Mouse (Mus musculus) mature B cell (primary cell): Measurements from ENCODE around the gene Rgs6.

Experiments
- in situ Hi-C: fragments of 300-500 bp; cut with MboI; formaldehyde crosslinking; loops from 2 replicates; pipeline ENCODE4 v1.14.3; 2019

The Rgs6 gene

DNA sequence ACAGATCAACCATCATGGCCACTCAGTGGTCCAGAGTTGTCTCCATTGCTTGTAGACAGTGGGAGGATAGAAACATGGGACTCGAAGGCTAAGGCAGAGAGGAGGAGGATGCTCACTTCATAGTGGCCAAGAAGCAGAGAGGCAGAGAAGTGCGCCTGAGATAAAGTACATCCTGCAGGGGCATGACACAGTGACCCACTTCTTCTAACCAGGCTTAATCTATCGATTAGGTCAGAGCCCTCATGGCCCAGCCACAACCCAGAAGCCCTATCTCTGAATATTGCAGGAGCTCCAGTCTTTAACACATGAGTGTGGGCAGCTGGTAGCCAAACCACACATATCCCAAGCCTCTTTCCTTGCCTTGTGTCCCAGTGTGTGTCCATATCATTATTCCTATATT lies 385.7 kb downstream of the Rgs6 start:
- in situ Hi-C loops = no loop called here

DNA sequence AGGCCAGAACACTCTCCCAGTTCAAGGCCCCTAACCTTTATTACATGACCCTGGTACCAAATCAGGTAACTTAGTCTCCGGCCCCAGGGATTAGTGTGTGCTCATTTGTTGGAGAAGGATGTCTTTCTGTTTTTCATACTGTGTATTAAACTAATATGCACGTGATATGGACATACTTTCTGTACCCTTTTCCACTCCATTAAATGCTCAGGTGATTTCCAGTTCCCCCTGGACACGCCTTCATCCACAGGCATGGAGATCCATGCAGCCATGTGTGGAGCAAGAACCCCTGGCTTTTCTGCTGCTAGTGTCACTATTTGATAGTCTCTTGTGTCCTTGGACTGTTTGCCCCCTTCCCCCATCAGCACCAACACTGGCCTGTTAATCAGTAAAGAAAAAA lies 390.2 kb downstream of the Rgs6 start:
- in situ Hi-C loops = no loop called here

DNA sequence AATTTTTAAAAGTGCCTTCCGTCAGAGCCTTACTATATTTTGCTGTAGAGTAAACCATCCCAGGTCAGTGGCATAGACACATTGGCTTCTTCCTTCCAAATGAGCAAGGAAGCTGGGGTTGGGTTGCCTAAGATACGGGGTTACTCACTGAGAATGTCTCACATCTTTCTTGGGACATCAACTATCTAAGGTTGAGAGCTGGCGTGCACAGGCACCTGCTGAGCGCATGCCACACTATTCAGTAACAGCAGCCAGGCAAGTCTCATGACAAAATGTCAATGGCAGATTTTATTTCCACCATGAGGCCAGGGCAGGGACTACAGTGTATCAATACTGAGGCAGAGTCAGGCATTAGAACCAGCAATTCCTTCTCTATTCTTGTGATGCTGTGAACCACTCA lies 394.6 kb downstream of the Rgs6 start:
- in situ Hi-C loops = no loop called here

DNA sequence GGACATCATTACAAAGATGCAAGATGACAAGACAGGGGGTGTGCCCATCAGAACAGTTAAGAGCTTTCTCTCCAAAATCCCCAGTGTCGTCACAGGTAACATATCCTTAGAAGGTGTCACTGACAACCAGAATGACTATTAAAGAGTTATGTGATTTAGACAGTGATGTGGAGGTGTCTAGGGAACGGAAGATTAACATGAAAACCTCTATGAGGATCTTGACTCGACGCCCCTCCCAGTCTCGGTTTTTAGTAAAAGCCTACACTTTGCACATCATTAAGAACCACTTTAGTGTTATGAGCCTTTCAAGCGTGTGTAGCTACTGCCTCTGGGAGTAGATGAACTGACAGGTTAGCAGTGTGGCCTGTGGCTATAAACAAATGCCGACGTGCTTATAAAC lies 397.2 kb downstream of the Rgs6 start:
- in situ Hi-C loops = no loop called here

DNA sequence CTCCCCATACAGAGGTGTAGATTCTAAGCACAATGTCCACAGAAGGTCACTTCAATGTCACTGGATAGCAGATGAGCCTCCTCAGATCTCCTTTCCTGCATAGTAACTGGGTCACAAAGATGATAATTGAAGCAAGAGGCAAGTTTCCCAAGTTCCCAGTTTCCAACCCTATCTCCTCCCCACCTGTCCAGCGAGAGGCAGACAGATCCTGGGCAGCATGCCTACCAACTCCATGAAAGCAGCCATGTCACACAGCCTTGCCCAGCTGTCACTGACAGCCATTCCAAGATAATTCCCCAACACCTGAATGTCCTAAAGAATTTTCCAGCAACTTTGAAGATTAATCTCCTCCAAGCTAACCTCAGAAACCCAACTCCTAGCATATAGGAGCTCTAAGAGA lies 399.6 kb downstream of the Rgs6 start:
- in situ Hi-C loops = no loop called here

DNA sequence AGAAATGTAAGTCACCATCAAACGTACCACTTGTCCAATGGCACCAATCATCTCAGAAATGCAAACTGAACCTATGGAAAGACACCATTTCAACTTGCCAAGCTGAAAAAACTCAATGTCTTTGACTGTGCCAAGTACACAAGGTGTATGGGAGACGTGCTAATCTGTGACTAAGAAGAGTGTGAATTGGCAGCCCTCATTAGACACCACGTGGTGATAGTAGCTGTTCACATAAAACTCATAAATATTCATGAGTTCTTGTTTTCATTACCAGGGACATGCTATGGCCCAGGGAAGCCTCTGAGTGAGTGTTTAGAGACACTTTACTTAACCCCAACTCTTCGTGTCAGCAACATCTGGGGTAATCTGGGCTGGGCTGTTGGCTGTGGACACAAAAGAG lies 405.8 kb downstream of the Rgs6 start:
- in situ Hi-C loops = no loop called here

DNA sequence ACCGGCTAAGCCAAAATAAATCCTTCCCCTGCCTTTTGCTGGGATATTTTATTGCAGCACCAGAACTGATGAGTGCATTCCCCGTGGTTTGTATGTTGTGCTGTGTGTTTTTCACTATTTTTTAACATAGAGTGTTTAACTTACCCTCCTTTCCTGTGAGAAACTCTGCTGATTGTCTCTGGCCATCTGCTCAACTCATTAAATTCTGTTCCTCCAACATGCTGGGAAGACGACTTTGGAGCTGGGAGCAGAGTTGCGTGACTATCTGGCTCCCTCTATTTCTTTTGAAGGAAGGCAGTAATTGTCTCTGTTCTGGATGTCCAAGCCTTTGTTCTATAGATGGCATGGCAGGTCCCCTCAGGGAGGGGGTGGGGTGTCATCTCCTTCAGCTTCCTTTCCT lies 408.7 kb downstream of the Rgs6 start:
- in situ Hi-C loops = no loop called here

DNA sequence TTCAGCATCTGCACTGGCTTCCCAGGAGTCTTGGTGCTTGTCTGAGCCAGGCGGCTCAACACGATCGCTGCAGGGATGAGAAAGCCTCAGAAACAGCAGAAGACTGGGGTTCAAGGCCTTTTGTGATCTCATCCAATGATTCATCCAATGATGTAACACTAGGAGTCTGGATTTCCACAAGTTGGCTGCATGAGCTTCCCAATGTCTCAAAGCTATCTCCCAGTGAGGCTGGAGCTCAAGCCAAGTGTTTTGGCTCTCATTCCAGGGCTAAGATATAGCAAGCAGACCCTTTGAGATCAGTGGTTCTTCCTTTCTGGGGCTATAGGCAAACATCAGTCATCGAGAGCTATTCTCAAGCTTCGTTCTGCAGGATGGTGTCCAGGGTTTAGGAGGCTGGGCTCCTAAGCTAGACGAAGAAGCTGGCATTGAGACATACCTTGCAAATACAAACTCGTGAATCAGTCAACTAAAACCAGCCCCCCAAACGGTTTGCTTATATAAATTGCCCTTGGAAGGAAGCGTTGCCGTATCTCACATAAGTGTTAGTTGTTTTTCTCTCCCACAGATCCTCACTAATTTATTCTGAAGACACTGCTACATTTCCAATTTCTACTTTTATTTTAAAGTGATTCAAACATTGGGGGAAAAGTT lies 410.7 kb downstream of the Rgs6 start:
- in situ Hi-C loops = no loop called here

DNA sequence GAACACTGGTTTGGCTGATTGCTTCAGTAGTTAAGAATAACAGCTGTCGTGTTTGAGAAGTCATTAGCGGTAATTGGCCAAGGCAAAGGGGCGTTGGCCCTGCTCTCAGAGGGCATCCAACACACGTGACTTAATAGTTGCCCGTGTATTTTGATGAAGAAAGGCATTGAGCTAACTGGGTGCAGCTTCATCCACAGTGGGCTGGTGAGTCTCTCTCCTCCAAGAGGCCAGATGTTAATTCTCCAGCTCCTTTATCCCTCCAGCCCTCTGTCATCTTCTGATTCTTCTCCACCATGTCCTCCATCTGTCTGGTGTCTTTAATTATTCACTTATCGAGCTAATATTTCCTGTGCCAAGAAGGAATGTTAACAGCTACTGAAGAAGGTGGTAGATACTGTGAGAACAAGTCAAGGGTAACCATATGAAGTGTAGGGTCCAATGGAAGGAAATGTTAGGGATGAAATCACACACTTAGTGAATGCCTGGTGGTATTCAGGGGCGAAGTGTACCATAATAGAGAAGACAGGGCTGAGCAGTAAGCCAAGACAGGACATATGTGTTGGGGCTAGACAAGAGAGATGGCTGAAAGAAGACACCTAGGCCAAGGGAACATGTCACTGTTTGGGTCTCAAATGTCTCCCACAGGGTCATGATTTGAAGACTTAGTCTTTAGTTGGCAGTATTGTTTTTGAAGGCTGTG lies 411.4 kb downstream of the Rgs6 start:
- in situ Hi-C loops = no loop called here

DNA sequence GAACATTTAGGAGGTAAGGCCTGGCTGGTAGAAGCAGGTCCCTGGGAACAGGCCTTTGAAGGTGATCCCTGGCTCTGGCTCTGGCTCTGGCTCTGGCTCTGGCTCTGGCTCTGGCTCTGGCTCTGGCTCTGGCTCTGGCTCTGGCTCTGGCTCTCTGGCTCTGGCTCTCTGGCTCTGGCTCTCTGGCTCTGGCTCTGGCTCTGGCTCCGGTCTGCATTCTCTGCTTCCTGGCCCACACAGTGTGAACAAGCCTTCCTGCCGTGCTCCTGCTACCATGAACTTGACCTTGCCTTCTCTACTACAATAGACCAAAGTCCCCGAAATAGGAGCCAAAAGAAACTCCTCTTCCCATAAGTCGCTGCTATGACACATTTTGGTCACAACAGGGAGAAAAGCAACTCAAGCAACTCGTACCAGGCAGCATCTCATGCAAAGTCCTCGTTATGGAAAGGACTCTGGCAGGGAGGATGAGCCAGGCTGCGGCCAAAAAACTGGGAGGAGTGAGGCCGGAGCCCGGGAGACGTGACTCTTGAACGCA lies 412.0 kb downstream of the Rgs6 start:
- in situ Hi-C loops = no loop called here

DNA sequence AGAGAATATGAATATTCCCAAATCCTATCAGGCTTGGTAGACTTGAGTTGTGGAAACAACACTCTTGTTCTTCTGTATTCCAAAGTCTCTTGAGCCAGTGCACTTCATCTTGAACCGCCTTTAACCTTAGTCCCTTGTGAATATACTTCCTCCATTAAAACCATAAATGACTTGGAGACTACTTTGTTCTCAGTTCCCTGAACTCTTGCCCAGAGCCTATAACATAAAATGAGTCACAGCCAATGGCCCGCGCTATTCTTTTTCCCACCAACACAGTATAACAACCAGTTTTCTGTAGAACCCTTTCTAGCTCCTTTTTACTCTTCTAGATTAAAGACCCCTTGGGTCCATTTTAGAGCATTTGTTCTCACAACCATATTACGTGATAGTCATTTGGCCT lies 412.9 kb downstream of the Rgs6 start:
- in situ Hi-C loops = no loop called here

DNA sequence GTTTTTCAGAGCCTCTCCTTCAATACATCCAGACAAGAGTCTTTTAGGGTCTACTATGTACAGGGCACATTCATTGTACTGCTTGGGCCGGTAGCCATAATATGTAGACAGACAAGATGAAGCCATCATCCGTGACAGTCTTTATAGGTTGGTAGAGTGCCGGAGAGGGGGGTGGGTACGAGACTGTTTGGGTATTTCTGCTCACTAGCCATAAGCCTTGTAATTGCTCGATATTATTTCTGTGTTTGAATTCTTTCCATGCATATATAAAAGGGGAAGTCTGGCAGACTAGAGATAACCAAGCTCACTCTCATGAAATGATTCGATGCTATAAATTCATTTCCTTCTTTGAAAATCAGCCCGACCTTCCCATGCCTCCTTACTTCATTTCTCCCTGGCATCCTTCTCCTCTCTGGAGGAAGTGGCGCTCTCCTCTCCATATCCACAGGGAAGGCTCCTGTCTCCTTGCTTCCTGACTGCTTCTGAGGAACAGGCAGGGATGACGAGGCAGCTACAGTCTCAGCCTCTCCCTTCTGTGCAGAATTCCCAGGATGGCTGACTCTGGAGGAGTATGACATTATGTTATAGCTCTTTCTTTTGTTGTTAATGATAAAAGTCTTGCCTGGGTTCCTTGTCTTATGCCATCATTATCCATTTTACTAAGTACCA lies 416.1 kb downstream of the Rgs6 start:
- in situ Hi-C loops = no loop called here

DNA sequence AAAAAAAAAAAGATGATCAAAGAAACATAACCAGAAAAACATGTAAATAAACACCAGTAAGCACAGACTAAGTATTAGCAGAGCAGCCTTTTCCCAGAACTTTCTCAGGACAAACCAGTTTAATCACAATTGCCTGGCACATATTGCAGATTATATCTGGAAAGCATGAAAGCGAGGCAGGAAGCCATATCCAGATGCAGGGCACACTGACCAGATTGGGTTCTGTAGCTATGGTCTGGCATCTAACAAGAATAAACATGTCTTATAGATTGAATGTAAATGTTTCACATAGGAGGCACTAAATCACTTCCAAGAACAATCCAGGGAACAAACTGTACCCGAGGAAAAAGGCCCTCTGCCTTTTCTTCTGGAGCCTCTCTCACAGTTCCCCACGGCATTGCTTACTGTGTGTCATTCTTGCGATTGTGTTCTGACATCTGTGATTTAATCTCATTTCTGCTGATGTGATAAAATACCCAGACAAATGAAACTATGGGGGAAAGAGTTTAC lies 423.0 kb downstream of the Rgs6 start:
- in situ Hi-C loops = no loop called here

DNA sequence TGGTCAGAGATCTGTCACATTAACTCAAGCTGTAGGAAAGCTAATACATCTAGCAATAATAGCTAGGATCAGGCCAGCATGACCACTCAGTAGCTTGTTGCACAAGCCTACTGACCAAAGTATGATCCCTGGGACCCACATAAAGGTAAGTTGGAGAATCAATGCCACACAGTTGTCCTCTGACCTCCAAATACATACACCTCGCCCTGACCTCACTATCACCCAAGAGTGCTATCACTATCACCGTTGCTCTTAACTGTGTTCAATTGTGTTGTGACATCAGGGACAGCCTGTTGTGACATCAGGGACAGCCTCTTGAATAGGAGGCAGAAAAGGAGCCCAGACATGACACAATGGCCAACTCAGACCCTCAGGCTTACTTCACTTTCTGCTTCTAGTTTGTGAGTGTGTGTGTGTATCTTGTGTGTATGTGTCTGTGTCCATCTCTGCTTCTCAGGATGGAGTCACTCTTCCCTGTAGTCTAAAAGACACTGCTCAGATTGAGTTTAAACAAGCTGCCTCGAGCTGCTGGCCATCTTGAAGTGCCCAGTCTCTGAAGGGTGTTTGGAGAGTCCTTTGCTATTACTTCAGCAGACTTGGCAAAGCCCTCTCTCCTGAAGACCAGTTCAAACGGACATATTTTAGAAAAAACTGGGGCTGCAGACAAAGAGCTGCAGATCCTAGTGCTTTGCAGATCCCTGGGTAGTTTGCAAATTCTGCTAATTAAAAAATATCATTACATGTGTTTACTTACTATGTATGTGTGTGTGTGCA lies 426.0 kb downstream of the Rgs6 start:
- in situ Hi-C loops = no loop called here

DNA sequence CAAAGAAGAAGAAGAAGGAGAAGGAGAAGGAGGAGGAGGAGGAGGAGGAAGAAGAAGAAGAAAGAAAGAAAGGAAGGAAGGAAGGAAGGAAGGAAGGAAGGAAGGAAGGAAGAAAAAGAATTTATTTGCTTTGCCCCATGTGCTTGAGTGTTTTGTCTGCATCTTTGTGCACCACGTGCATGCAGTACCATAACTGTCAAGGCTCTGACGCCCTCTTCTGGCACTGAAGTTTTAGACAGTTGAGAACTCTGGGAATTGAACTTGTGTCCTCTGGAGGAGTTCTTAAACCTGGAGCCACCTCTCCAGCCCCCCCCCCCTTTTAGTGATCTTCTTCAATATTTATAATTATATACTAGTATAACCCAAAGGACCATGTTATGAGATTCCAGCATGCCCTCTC lies 426.8 kb downstream of the Rgs6 start:
- in situ Hi-C loops = no loop called here

DNA sequence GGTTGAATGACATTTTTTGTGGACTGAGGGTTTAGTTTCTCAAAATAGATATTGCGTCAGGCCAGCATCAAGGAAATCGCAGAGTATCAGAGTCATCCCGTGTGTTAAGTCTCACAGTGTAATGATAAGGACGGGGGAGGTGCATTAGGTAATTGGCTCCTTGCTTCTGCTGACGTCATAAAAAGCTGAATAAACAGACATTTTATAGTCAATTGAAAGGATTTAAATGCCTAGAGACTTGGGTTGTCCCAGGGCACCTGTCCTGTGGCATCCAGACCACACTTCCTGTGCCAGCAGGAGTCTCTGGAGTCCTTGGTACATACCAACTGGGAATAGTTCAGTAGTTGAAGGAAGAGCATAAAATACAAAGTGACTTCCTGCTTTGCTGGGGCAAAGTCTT lies 427.3 kb downstream of the Rgs6 start:
- in situ Hi-C loops = no loop called here

DNA sequence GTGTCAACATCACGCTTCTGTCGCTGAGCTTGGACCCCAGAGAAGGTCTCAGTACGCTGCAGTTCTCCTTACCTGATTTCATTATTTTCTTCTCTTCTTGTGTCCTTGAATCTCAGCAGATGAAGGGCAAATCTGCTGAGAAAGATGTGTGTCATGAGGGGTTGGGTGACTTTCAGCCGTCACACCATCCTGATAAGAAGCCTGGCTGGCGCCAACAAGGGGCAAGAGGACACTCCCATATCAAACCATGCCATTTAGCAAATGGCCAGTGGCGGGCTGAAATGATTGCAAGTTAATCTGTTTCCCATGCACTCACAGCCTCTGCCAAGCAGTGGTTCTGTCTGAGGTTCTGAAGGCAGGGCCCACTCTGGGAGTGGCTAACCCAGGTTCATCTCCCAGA lies 428.4 kb downstream of the Rgs6 start:
- in situ Hi-C loops = no loop called here

DNA sequence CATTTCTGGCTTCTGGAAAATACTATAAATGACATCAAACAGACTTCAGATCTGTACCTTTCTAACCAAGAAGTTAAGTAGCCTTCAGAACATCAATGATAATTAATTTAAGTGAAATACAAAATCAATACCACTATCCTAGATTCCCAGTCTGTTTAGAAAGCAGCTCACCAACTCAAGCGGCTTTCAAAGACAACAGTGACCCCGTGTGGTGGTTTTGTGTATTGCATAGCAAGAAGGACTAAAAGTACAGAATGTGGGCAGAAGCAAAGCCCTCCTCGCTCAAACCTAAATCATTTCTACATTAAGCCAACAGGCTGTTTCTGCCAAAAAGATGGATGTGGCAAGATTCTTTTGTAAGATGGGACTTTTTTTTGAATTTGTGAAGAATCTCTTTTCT lies 429.9 kb downstream of the Rgs6 start:
- in situ Hi-C loops = no loop called here

DNA sequence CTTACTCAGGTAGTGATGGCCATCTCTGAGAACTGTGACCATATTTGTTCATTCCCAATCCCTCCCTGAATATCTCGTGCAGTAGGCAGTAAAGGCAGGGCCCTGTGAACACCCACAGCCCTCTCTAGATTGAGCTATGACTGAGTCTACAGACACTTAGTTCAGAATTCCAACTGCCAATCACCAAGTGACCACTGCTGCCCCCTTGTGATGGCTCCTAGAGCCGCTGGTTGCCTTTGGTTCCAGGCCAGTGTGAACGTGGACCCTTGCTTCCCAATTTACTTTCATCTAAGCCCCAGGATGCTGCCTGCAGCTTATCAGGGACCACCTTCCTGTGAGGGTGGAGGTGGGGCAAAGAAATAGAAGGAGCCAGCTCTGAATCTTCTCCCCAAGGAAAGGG lies 438.9 kb downstream of the Rgs6 start:
- in situ Hi-C loops = no loop called here

DNA sequence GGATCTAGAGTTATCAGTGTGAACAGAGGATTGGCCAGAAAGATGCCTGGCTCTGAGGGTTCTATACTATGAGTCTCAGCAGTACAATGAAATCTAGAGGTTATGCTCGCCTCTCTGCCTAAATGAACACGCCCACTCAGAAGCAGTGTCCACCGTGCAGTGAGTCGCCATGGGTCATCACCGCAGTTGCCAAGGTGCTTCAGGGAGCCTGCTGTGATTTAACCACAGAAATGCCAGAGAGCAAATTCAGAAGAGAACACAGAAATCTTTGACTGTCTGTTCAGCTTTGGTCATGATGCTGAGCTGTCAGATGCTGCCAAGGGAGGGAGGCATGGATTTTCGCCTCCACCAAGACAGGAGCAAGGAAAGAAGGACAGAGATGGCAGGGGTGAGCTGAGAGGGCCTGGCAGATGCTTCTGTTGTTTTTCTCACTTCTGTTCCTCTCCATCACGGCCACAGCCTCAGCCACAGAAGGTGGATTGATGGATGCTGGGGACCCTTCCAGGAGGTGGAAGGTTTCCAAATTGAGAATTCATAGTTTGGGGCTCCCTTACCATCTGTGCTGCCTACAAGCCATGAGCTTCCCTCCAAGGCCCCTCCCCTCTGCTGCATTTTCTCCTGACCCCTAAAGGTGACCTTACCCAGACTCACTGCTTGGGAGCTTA lies 445.2 kb downstream of the Rgs6 start:
- in situ Hi-C loops = no loop called here

DNA sequence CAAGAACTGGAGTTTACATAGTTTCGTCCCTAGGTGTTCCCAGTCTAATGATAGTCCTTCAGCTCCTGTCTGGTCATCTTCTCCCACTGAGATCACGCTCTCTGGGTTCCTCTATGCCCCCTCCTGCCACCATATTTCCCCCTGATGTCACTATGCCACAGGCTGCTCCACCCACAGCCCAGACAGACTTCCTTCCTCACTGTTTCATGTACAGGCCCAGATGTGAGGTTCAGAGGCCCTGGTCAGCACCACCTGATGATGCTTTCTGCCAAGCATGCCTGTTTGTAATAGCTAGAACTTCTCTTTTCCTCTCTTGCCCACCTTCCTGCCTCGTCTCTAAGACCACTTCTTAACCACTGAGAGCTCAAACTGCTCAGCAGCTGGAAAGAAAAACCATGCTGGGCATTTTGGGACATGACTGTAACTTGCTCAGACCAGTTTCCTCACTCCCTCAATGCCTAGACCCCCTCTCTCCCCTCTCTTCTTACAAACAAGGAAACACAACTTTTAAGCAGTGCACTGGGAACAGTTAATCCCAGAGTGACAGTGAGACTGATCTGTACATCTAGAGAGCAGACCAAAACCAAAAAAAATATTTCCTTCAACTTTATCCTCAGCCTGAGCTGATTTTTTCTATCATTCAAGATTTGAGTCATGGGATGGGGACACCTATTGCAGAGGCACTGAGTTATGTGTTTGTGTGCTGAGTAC lies 446.9 kb downstream of the Rgs6 start:
- in situ Hi-C loops = no loop called here
